Mouse (Mus musculus) urinary bladder, postnatal 0 days (tissue): ENCODE measurements around the gene Mmp13. TPM values are rescaled to one million over a fixed set of nuclear protein-coding genes. Genes with fewer than 3 reads are reported as not detected.

ENCODE experiments used
- polyA plus RNA-seq: library from polyadenylated mRNA; unstranded; fragments of >200 nt; fragmentation: Nextera tagmentation; extraction: Ambion mirVana; gene quantifications from 2 replicates; pipeline ENCODE4 v1.2.1, GENCODE M21; 2015

Mmp13 gene
- polyA plus RNA-seq: 0.06 and 0.14 TPM in 2 replicates

DNA sequence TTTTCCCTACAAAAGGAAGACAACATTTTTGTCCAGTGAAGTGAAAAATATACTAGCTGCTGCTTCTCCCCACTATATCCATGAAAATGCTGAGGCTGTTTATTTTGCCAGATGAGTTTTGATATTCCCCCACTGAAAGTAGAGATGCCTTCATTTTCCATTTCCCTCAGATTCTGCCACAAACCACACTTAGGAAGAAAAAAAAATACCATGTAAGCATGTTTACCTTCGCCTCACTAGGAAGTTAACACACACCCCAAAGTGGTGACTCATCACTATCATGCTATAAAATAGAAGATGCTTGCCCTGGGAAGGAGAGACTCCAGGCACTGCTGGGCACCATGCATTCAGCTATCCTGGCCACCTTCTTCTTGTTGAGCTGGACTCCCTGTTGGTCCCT, at the start of gene Mmp13:
Gene Mmp13, plus strand, starts transcription at position 301 of the 400 bp plus-strand sequence.

Other genes starting within 250 kb of the Mmp13 start
- gene Dync2h1, start 88.1 kb upstream of the Mmp13 start, polyA plus RNA-seq: 3.4 and 4.2 TPM in 2 replicates
- 92.1 and 103 TPM in 2 replicates for gene Dcun1d5, start 88.0 kb upstream of the Mmp13 start, polyA plus RNA-seq
- 0.19 and 0.71 TPM in 2 replicates for gene Mmp12, start 71.9 kb downstream of the Mmp13 start, polyA plus RNA-seq
- gene Mmp1b, start 115.5 kb downstream of the Mmp13 start, polyA plus RNA-seq: not detected in 2 replicates
- 0.08 and 0.30 TPM in 2 replicates for gene Mmp3, start 173.3 kb downstream of the Mmp13 start, polyA plus RNA-seq
- gene Mmp10, start 229.8 kb downstream of the Mmp13 start, polyA plus RNA-seq: 0.21 and 0.26 TPM in 2 replicates